Mouse (Mus musculus): ENCODE results near the gene Rps8. TPM values are rescaled to one million over a fixed set of nuclear protein-coding genes. Genes with fewer than 3 reads are reported as not detected.

Gene Rps8
- polyA plus RNA-seq, 1 experiment from 2014 or later: 809 TPM

- H3K9ac ChIP-seq (ENCODE audit: low read length): peak overlapping the region; percentile 45; the same call in 1 of the 2 replicates
- no peak for DNase-seq (ENCODE audit: low spot score)
- ATAC-seq (ENCODE audit: low FRiP score, low TSS enrichment): no peak
- H3K27me3 ChIP-seq (ENCODE audit: control insufficient read depth, insufficient read depth, low read length): no peaks in the 10 kb centered on the region
- peak overlapping the region; percentile 80 for H3K4me3 ChIP-seq (ENCODE audit: low read depth, low read length)
- peaks cover 9% of the 10 kb centered on the region; the same call in 1 of the 2 replicates for H3K36me3 ChIP-seq (ENCODE audit: control insufficient read depth, insufficient read depth, low read length)
- TF ChIP-seq EP300 (optimal IDR thresholded peaks at IDR 0.05) (no peak), CTCF (IDR thresholded peaks at IDR 0.05; ENCODE audit: low read depth) (no peak)
- 54% methylated on average over 7 of the region's 7 CpGs for WGBS
- H3K9me3 ChIP-seq (ENCODE audit: control insufficient read depth, low read length): no peaks in the 10 kb centered on the region
- H3K4me1 ChIP-seq (replicated peaks; ENCODE audit: control insufficient read depth, insufficient read depth): no peaks in the 10 kb centered on the region
- peak overlapping the region; percentile 98 for H3K4me2 ChIP-seq (replicated peaks; ENCODE audit: low read depth)
- no peak overlapping the region for H3K27ac ChIP-seq (replicated peaks)
Observed at GRCm38 (mm10) chr4:117131890-117132793, 23.9 kb downstream of the Rps8 start.

- no peak overlapping the region for H3K4me2 ChIP-seq (replicated peaks; ENCODE audit: low read depth)
- no peak for DNase-seq (ENCODE audit: low spot score)
- H3K27me3 ChIP-seq (ENCODE audit: control insufficient read depth, insufficient read depth, low read length): no peaks in the 10 kb centered on the region
- no peaks in the 10 kb centered on the region for H3K9me3 ChIP-seq (ENCODE audit: control insufficient read depth, low read length)
- peaks cover 9% of the 10 kb centered on the region; the same call in 1 of the 2 replicates for H3K36me3 ChIP-seq (ENCODE audit: control insufficient read depth, insufficient read depth, low read length)
- no peak overlapping the region for H3K4me3 ChIP-seq (ENCODE audit: low read depth, low read length)
- WGBS: 52% methylated on average over 6 of the region's 6 CpGs
- no peak overlapping the region for H3K27ac ChIP-seq (replicated peaks)
- H3K9ac ChIP-seq (ENCODE audit: low read length): no peak overlapping the region
- ATAC-seq (ENCODE audit: low FRiP score, low TSS enrichment): no peak
- H3K4me1 ChIP-seq (replicated peaks; ENCODE audit: control insufficient read depth, insufficient read depth): peaks cover 3% of the 10 kb centered on the region
- no peak for TF ChIP-seq EP300 (optimal IDR thresholded peaks at IDR 0.05)
- TF ChIP-seq CTCF (IDR thresholded peaks at IDR 0.05; ENCODE audit: low read depth): no peak
Observed at GRCm38 (mm10) chr4:117131198-117131597, 24.8 kb downstream of the Rps8 start.

GRCm38 (mm10) chr4:117130790-117131189 is 25.3 kb downstream of the Rps8 start:
- TF ChIP-seq EP300 (optimal IDR thresholded peaks at IDR 0.05) (no peak), CTCF (IDR thresholded peaks at IDR 0.05; ENCODE audit: low read depth) (no peak)
- Histone ChIP-seq H3K27ac (replicated peaks) (no peak overlapping the region), H3K27me3 (ENCODE audit: control insufficient read depth, insufficient read depth, low read length) (no peaks in the 10 kb centered on the region), H3K4me3 (ENCODE audit: low read depth, low read length) (no peak overlapping the region), H3K9me3 (ENCODE audit: control insufficient read depth, low read length) (no peaks in the 10 kb centered on the region), H3K36me3 (ENCODE audit: control insufficient read depth, insufficient read depth, low read length) (peaks cover 9% of the 10 kb centered on the region; the same call in 1 of the 2 replicates), H3K4me2 (replicated peaks; ENCODE audit: low read depth) (no peak overlapping the region), H3K9ac (ENCODE audit: low read length) (no peak overlapping the region), H3K4me1 (replicated peaks; ENCODE audit: control insufficient read depth, insufficient read depth) (peaks cover 5% of the 10 kb centered on the region)
- ATAC-seq (ENCODE audit: low FRiP score, low TSS enrichment): no peak
- 83% methylated on average over 6 of the region's 6 CpGs for WGBS
- DNase-seq (ENCODE audit: low spot score): no peak

- H3K4me2 ChIP-seq (replicated peaks; ENCODE audit: low read depth): no peak overlapping the region
- no peak overlapping the region for H3K27ac ChIP-seq (replicated peaks)
- H3K9ac ChIP-seq (ENCODE audit: low read length): no peak overlapping the region
- H3K9me3 ChIP-seq (ENCODE audit: control insufficient read depth, low read length): no peaks in the 10 kb centered on the region
- H3K4me3 ChIP-seq (ENCODE audit: low read depth, low read length): no peak overlapping the region
- 85% methylated on average over 33 of the region's 33 CpGs for WGBS
- no peaks in the 10 kb centered on the region for H3K27me3 ChIP-seq (ENCODE audit: control insufficient read depth, insufficient read depth, low read length)
- DNase-seq (ENCODE audit: low spot score) (no peak), ATAC-seq (ENCODE audit: low FRiP score, low TSS enrichment) (no peak)
- peaks cover 9% of the 10 kb centered on the region; the same call in 1 of the 2 replicates for H3K36me3 ChIP-seq (ENCODE audit: control insufficient read depth, insufficient read depth, low read length)
- TF ChIP-seq CTCF (IDR thresholded peaks at IDR 0.05; ENCODE audit: low read depth): no peak
- TF ChIP-seq EP300 (optimal IDR thresholded peaks at IDR 0.05): no peak
- peaks cover 12% of the 10 kb centered on the region for H3K4me1 ChIP-seq (replicated peaks; ENCODE audit: control insufficient read depth, insufficient read depth)
Observed at GRCm38 (mm10) chr4:117127991-117128686, 27.9 kb downstream of the Rps8 start.

- WGBS: 76% methylated on average over 9 of the region's 9 CpGs
- ATAC-seq (ENCODE audit: low FRiP score, low TSS enrichment) (peak; percentile 75), DNase-seq (ENCODE audit: low spot score) (peak; percentile 76)
- Histone ChIP-seq H3K9me3 (ENCODE audit: control insufficient read depth, low read length) (no peaks in the 10 kb centered on the region), H3K27me3 (ENCODE audit: control insufficient read depth, insufficient read depth, low read length) (no peaks in the 10 kb centered on the region), H3K4me1 (replicated peaks; ENCODE audit: control insufficient read depth, insufficient read depth) (peaks cover 12% of the 10 kb centered on the region), H3K27ac (replicated peaks) (peak within 1 kb of the TSS; percentile 97), H3K4me2 (replicated peaks; ENCODE audit: low read depth) (peak within 1 kb of the TSS; percentile 24), H3K36me3 (ENCODE audit: control insufficient read depth, insufficient read depth, low read length) (peaks cover 9% of the 10 kb centered on the region; the same call in 1 of the 2 replicates), H3K9ac (ENCODE audit: low read length) (peak within 1 kb of the TSS; percentile 58), H3K4me3 (ENCODE audit: low read depth, low read length) (no peak within 1 kb of the TSS)
- TF ChIP-seq CTCF (IDR thresholded peaks at IDR 0.05; ENCODE audit: low read depth) (no peak), EP300 (optimal IDR thresholded peaks at IDR 0.05) (no peak)
Observed at GRCm38 (mm10) chr4:117126675-117127290, 29.3 kb downstream of the Rps8 start, which contains the start of gene Tctex1d4. Gene Tctex1d4, plus strand, starts transcription at chr4:117126794.
